Mouse (Mus musculus) kidney, embryonic 14.5 days (tissue): Measurements from ENCODE around the gene Eif2s1. TPM values are rescaled to one million over a fixed set of nuclear protein-coding genes. Genes with fewer than 3 reads are reported as not detected.

Experiments
- ATAC-seq: fragments of 200-750 bp; cut with Nextera tagmentation; 2 replicates; pipeline ENCODE4 v1.8.0; 2017; ENCODE audit warnings: moderate number of reproducible peaks, mild to moderate bottlenecking, moderate TSS enrichment, moderate library complexity; ENCODE audit not compliant: low FRiP score, low TSS enrichment
- H3K27ac ChIP-seq: fragments of 300-500 bp; sonication (generic); 2 replicates; pipeline ENCODE4 v1.5.1; 2014; ENCODE audit warnings: low read depth, mild to moderate bottlenecking, low read length, moderate library complexity, mixed read lengths
- H3K27me3 ChIP-seq: fragments of 300-500 bp; sonication (generic); 2 replicates; pipeline ENCODE4 v1.6.1; 2014; ENCODE audit warnings: mild to moderate bottlenecking, low read length; ENCODE audit not compliant: control insufficient read depth, insufficient read depth
- H3K36me3 ChIP-seq: fragments of 300-500 bp; sonication (generic); 2 replicates; pipeline ENCODE4 v1.6.1; 2014; ENCODE audit warnings: low read length, mixed read lengths; ENCODE audit not compliant: control insufficient read depth, insufficient read depth
- H3K4me1 ChIP-seq: fragments of 300-500 bp; sonication (generic); 2 replicates; pipeline ENCODE4 v1.6.1; 2014; ENCODE audit warnings: low read length, mixed read lengths; ENCODE audit not compliant: control insufficient read depth, insufficient read depth
- H3K4me2 ChIP-seq: fragments of 300-500 bp; sonication (generic); replicated peaks from 2 replicates; pipeline ENCODE4 v1.6.1; 2014; ENCODE audit warnings: low read depth, mild to moderate bottlenecking, low read length
- H3K4me3 ChIP-seq: fragments of 300-500 bp; sonication (generic); 2 replicates; pipeline ENCODE4 v1.5.1; 2014; ENCODE audit warnings: mild to moderate bottlenecking, low read length
- H3K9ac ChIP-seq: fragments of 300-500 bp; sonication (generic); 2 replicates; pipeline ENCODE4 v1.6.1; 2014; ENCODE audit warnings: low read depth, mild to moderate bottlenecking, low read length, moderate library complexity
- H3K9me3 ChIP-seq: fragments of 300-500 bp; sonication (generic); 2 replicates; pipeline ENCODE4 v1.6.1; 2016; ENCODE audit warnings: low read length; ENCODE audit not compliant: control insufficient read depth
- WGBS: fragments of 180-500 bp; shearing (Covaris S2); extraction: QIAGEN DNeasy Blood & Tissue Kit; methylation state at CpG from one replicate; pipeline ENCODE4 v1.1.7; 2014; 5-methylcytosine and 5-hydroxymethylcytosine counted together
- polyA plus RNA-seq: library from polyadenylated mRNA; unstranded; fragments of >200 nt; fragmentation: Nextera tagmentation; extraction: Ambion mirVana; gene quantifications from 2 replicates; pipeline ENCODE4 v1.2.1, GENCODE M21; 2014

The Eif2s1 gene
- polyA plus RNA-seq, 1 experiment from 2014 or later: 245 TPM

- H3K27me3 ChIP-seq: no peaks in the 10 kb centered on the region
- ATAC-seq: no peak
- H3K4me1 ChIP-seq: peaks cover 3% of the 10 kb centered on the region; the same call in 1 of the 2 replicates
- no peaks in the 10 kb centered on the region for H3K9me3 ChIP-seq
- no peak overlapping the region for H3K27ac ChIP-seq
- no peak overlapping the region for H3K9ac ChIP-seq
- H3K4me3 ChIP-seq: no peak overlapping the region
- peaks cover 49% of the 10 kb centered on the region for H3K36me3 ChIP-seq
- 88% methylated on average over 1 of the region's 1 CpGs for WGBS
- H3K4me2 ChIP-seq: no peak overlapping the region
These were observed 6.5 kb downstream of the Eif2s1 start for GRCm38 (mm10) chr12:78868115-78868514.

GRCm38 (mm10) chr12:78874581-78874980 lies 13.0 kb downstream of the Eif2s1 start:
- 94% methylated on average over 3 of the region's 3 CpGs for WGBS
- ATAC-seq: no peak

DNA sequence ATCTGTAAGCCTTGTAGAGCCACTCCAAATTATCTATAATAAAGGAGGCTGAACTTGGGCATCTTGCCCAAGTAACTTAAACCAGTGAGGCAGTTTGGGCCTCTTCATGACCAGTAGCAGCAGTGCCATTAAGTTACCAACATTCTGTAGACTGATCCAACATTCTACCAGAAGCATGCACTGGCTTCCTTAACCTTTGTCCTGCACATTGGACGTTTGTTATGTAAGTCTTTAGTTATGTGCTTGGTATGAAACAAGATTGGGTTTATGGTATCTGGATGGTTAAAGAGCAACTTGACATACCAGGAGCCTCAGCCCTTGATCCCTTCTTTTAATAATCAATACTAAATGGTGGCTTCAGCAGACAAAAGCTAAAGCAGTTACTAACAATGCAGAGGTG lies 28.4 kb downstream of the Eif2s1 start:
- ATAC-seq: no peak
- no peaks in the 10 kb centered on the region for H3K9me3 ChIP-seq
- H3K36me3 ChIP-seq: peaks cover 21% of the 10 kb centered on the region
- no peaks in the 10 kb centered on the region for H3K4me1 ChIP-seq
- no peak overlapping the region for H3K27ac ChIP-seq
- no peaks in the 10 kb centered on the region for H3K27me3 ChIP-seq
- WGBS: 56% methylated on average over 1 of the region's 1 CpGs
- no peak overlapping the region for H3K9ac ChIP-seq
- H3K4me3 ChIP-seq: no peak overlapping the region
- no peak overlapping the region for H3K4me2 ChIP-seq

More at GRCm38 (mm10) chr12:78874581-78874980, 13.0 kb downstream of the Eif2s1 start:
- no peaks in the 10 kb centered on the region for H3K9me3 ChIP-seq
- no peak overlapping the region for H3K9ac ChIP-seq
- no peaks in the 10 kb centered on the region for H3K4me1 ChIP-seq
- peaks cover 75% of the 10 kb centered on the region for H3K36me3 ChIP-seq
- no peak overlapping the region for H3K4me2 ChIP-seq
- no peak overlapping the region for H3K4me3 ChIP-seq
- H3K27ac ChIP-seq: no peak overlapping the region
- no peaks in the 10 kb centered on the region for H3K27me3 ChIP-seq

DNA sequence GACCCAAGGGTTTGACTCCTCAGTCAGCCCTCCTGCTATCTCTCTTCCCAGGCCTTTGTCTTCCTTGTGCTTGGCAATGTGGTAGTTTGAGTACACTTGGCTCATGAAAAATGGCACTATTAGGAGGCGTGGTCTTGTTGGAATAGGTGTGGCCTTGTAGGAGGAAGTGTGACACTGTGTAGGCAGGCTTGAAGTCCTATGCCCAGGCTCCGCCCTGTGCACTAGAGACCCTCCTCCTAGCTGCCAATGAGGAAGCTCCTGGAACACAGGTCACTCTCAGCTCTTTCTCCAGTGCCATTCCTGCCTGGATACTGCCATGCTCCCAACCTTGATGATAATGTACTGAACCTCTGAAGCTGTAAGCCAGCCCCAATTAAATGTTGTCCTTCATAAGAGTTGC lies 29.5 kb downstream of the Eif2s1 start:
- Histone ChIP-seq H3K36me3 (peaks cover 10% of the 10 kb centered on the region), H3K27ac (no peak overlapping the region), H3K9me3 (no peaks in the 10 kb centered on the region), H3K9ac (no peak overlapping the region), H3K4me1 (no peaks in the 10 kb centered on the region), H3K27me3 (no peaks in the 10 kb centered on the region), H3K4me3 (no peak overlapping the region), H3K4me2 (no peak overlapping the region)
- WGBS: 83% methylated on average over 2 of the region's 2 CpGs
- no peak for ATAC-seq

- Histone ChIP-seq H3K9ac (no peak overlapping the region), H3K36me3 (no peaks in the 10 kb centered on the region), H3K4me2 (no peak overlapping the region), H3K27ac (no peak overlapping the region), H3K4me3 (no peak overlapping the region), H3K27me3 (no peaks in the 10 kb centered on the region), H3K9me3 (no peaks in the 10 kb centered on the region), H3K4me1 (no peaks in the 10 kb centered on the region)
- WGBS: 89% methylated on average over 1 of the region's 1 CpGs
- no peak for ATAC-seq
These were observed 36.2 kb downstream of the Eif2s1 start for GRCm38 (mm10) chr12:78897861-78898260.

DNA sequence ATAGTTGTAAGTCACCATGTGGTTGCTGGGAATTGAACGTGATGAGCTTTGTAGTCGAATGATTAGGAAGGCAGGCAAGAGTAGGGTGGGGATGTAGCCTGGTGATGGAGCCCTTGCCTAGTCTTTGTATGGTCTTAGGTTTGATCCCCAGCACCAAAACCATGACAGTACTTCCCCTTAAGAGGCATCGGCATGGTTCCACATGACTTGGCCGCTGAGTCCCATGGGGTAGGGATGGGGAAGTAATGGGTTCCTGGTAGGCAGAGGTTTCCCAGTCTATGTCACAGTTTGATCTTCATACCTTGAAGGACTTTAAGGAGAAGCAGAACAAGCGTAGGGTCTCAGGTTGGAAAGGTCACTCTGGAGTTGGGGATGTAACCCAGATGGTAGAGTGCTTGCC lies 39.8 kb downstream of the Eif2s1 start:
- H3K9me3 ChIP-seq: no peaks in the 10 kb centered on the region
- no peak overlapping the region for H3K4me3 ChIP-seq
- no peak overlapping the region for H3K4me2 ChIP-seq
- no peak overlapping the region for H3K27ac ChIP-seq
- no peaks in the 10 kb centered on the region for H3K27me3 ChIP-seq
- WGBS: 85% methylated on average over 5 of the region's 5 CpGs
- ATAC-seq: no peak
- H3K4me1 ChIP-seq: no peaks in the 10 kb centered on the region
- no peak overlapping the region for H3K9ac ChIP-seq
- no peaks in the 10 kb centered on the region for H3K36me3 ChIP-seq

GRCm38 (mm10) chr12:78903313-78903712 lies 41.7 kb downstream of the Eif2s1 start:
- no peak for ATAC-seq
- Histone ChIP-seq H3K4me2 (no peak overlapping the region), H3K9ac (no peak overlapping the region), H3K9me3 (no peaks in the 10 kb centered on the region), H3K36me3 (no peaks in the 10 kb centered on the region), H3K4me1 (no peaks in the 10 kb centered on the region), H3K27ac (no peak overlapping the region), H3K27me3 (peaks cover 10% of the 10 kb centered on the region), H3K4me3 (no peak overlapping the region)
- 78% methylated on average over 4 of the region's 4 CpGs for WGBS

GRCm38 (mm10) chr12:78904499-78904898 lies 42.9 kb downstream of the Eif2s1 start:
- WGBS: 82% methylated on average over 5 of the region's 7 CpGs
- Histone ChIP-seq H3K4me2 (no peak overlapping the region), H3K4me1 (no peaks in the 10 kb centered on the region), H3K27ac (no peak overlapping the region), H3K36me3 (no peaks in the 10 kb centered on the region), H3K4me3 (no peak overlapping the region), H3K9me3 (peaks cover 3% of the 10 kb centered on the region; the same call in 1 of the 2 replicates), H3K9ac (no peak overlapping the region), H3K27me3 (peaks cover 12% of the 10 kb centered on the region)
- no peak for ATAC-seq

DNA sequence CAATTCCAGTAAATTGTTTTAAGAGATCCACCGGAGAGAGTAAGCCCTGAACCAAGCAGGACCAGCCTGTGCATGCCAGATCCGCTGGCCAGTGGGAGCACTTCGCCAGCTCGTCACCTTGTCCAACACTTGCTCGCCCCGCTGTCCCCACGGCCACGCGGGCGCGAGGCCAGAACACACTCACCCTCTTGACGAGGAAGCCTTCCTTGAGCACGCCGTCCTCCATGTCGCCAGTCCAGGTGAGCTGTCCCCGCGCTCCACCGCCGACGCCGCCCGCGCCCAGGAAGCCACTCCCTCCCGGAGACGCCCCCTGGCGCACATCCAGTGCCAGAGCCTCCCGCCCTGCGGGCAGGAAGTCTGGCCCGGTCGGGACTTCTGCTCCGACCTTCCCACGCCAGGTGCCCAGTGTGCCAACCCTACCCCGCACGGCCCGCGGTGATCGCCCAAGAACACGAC lies 45.1 kb downstream of the Eif2s1 start, which contains the start of gene Plek2:
Gene Plek2 (minus strand): TSS at position 258 of the 456 bp plus-strand sequence.
- Histone ChIP-seq H3K27ac (no peak within 1 kb of the TSS), H3K9me3 (peaks cover 3% of the 10 kb centered on the region; the same call in 1 of the 2 replicates), H3K36me3 (no peaks in the 10 kb centered on the region), H3K27me3 (peaks cover 33% of the 10 kb centered on the region), H3K4me1 (peaks cover 4% of the 10 kb centered on the region; the same call in 1 of the 2 replicates), H3K4me3 (peak within 1 kb of the TSS; percentile 43), H3K4me2 (peak within 1 kb of the TSS; percentile 78), H3K9ac (peak within 1 kb of the TSS; percentile 28; the same call in 1 of the 2 replicates)
- 1% methylated on average over 33 of the region's 38 CpGs for WGBS
- peak; percentile 47; the same call in 1 of the 2 replicates for ATAC-seq
